Mouse (Mus musculus): ENCODE measurements at regions not wholly inside any gene's neighbourhood (a gene's known extent, or its start where the extent isn't known, plus 50 kb on each side); places are given as distances from the start of the nearest gene placed in this dataset.
"Not testable (repeated sequence)": the region's sequence is repeated elsewhere in the genome, so short reads cannot be mapped to it uniquely, and the experiment has no call there.

GRCm38 (mm10) chr12:23968968-23969367 lies 128.1 kb downstream of the 9030624G23Rik start:
- H3K4me2 ChIP-seq (ENCODE audit: low read depth, low read length, poor library complexity, severe bottlenecking); DNase-seq (ENCODE audit: low spot score); H3K27me3 ChIP-seq (ENCODE audit: insufficient read depth, low read length); H3K9ac ChIP-seq (replicated peaks; ENCODE audit: low read length, poor library complexity, severe bottlenecking); H3K4me1 ChIP-seq (ENCODE audit: insufficient read depth, low read length); H3K36me3 ChIP-seq (ENCODE audit: insufficient read depth, low read length); H3K27ac ChIP-seq (ENCODE audit: low read depth, low read length); ATAC-seq (ENCODE audit: low FRiP score); H3K9me3 ChIP-seq (ENCODE audit: low read length): not testable (repeated sequence)
- no CpG with 5 or more reads among the region's 44 CpGs for WGBS
- peak overlapping the region; percentile 20 for H3K4me3 ChIP-seq (ENCODE audit: low read depth, low read length)

Measured in midbrain, postnatal 0 days (tissue).